Mouse (Mus musculus): Measurements from ENCODE around the gene Siah1a. TPM values are rescaled to one million over a fixed set of nuclear protein-coding genes. Genes with fewer than 3 reads are reported as not detected.

The Siah1a gene
- polyA plus RNA-seq, 1 experiment = 7.8 TPM

GRCm38 (mm10) chr8:86726959-86727358 is 18.8 kb downstream of the Siah1a start:
- Histone ChIP-seq H3K27ac (ENCODE audit: control insufficient read depth, insufficient read depth, low read depth, low read length, poor library complexity) (no peak overlapping the region), H3K4me1 (ENCODE audit: control insufficient read depth, insufficient read depth, low read length) (no peaks in the 10 kb centered on the region), H3K4me3 (replicated peaks; ENCODE audit: control insufficient read depth, low read depth, low read length) (no peak overlapping the region)
- 72% methylated on average over 6 of the region's 6 CpGs for whole genome bisulfite sequencing
- TF ChIP-seq POLR2A (IDR thresholded peaks at IDR 0.05; ENCODE audit: borderline replicate concordance, control insufficient read depth, low read depth, low read length) (no peak), CTCF (IDR thresholded peaks at IDR 0.05; ENCODE audit: control insufficient read depth, insufficient read depth, low read length) (no peak)

GRCm38 (mm10) chr8:86721490-86721889 is 24.2 kb downstream of the Siah1a start:
- Histone ChIP-seq H3K27ac (ENCODE audit: control insufficient read depth, insufficient read depth, low read depth, low read length, poor library complexity) (no peak overlapping the region), H3K4me1 (ENCODE audit: control insufficient read depth, insufficient read depth, low read length) (no peaks in the 10 kb centered on the region; the same call in 1 of the 2 replicates), H3K4me3 (replicated peaks; ENCODE audit: control insufficient read depth, low read depth, low read length) (no peak overlapping the region)
- no peak for TF ChIP-seq CTCF (IDR thresholded peaks at IDR 0.05; ENCODE audit: control insufficient read depth, insufficient read depth, low read length)
- no peak for TF ChIP-seq POLR2A (IDR thresholded peaks at IDR 0.05; ENCODE audit: borderline replicate concordance, control insufficient read depth, low read depth, low read length)
- WGBS = 88% methylated on average over 2 of the region's 2 CpGs

- Histone ChIP-seq H3K4me1 (ENCODE audit: control insufficient read depth, insufficient read depth, low read length) (no peaks in the 10 kb centered on the region; the same call in 1 of the 2 replicates), H3K4me3 (replicated peaks; ENCODE audit: control insufficient read depth, low read depth, low read length) (no peak overlapping the region), H3K27ac (ENCODE audit: control insufficient read depth, insufficient read depth, low read depth, low read length, poor library complexity) (no peak overlapping the region)
- no peak for TF ChIP-seq POLR2A (IDR thresholded peaks at IDR 0.05; ENCODE audit: borderline replicate concordance, control insufficient read depth, low read depth, low read length)
- no peak for TF ChIP-seq CTCF (IDR thresholded peaks at IDR 0.05; ENCODE audit: control insufficient read depth, insufficient read depth, low read length)
- 79% methylated on average over 6 of the region's 6 CpGs for WGBS
These were observed 24.8 kb downstream of the Siah1a start for GRCm38 (mm10) chr8:86720756-86721459.

- no peak overlapping the region for H3K27ac ChIP-seq (ENCODE audit: control insufficient read depth, insufficient read depth, low read depth, low read length, poor library complexity)
- 12% methylated on average over 1 of the region's 1 CpGs for WGBS
- TF ChIP-seq CTCF (IDR thresholded peaks at IDR 0.05; ENCODE audit: control insufficient read depth, insufficient read depth, low read length) (no peak), POLR2A (IDR thresholded peaks at IDR 0.05; ENCODE audit: borderline replicate concordance, control insufficient read depth, low read depth, low read length) (no peak)
- no peak overlapping the region for H3K4me3 ChIP-seq (replicated peaks; ENCODE audit: control insufficient read depth, low read depth, low read length)
- H3K4me1 ChIP-seq (ENCODE audit: control insufficient read depth, insufficient read depth, low read length) = no peaks in the 10 kb centered on the region; the same call in 1 of the 2 replicates
These were observed 26.4 kb downstream of the Siah1a start for GRCm38 (mm10) chr8:86719368-86719767.

GRCm38 (mm10) chr8:86718332-86718994 is 27.3 kb downstream of the Siah1a start:
- Histone ChIP-seq H3K4me1 (ENCODE audit: control insufficient read depth, insufficient read depth, low read length) (no peaks in the 10 kb centered on the region; the same call in 1 of the 2 replicates), H3K4me3 (replicated peaks; ENCODE audit: control insufficient read depth, low read depth, low read length) (no peak overlapping the region), H3K27ac (ENCODE audit: control insufficient read depth, insufficient read depth, low read depth, low read length, poor library complexity) (no peak overlapping the region)
- TF ChIP-seq POLR2A (IDR thresholded peaks at IDR 0.05; ENCODE audit: borderline replicate concordance, control insufficient read depth, low read depth, low read length) = no peak
- no peak for TF ChIP-seq CTCF (IDR thresholded peaks at IDR 0.05; ENCODE audit: control insufficient read depth, insufficient read depth, low read length)
- 94% methylated on average over 2 of the region's 2 CpGs for WGBS

DNA sequence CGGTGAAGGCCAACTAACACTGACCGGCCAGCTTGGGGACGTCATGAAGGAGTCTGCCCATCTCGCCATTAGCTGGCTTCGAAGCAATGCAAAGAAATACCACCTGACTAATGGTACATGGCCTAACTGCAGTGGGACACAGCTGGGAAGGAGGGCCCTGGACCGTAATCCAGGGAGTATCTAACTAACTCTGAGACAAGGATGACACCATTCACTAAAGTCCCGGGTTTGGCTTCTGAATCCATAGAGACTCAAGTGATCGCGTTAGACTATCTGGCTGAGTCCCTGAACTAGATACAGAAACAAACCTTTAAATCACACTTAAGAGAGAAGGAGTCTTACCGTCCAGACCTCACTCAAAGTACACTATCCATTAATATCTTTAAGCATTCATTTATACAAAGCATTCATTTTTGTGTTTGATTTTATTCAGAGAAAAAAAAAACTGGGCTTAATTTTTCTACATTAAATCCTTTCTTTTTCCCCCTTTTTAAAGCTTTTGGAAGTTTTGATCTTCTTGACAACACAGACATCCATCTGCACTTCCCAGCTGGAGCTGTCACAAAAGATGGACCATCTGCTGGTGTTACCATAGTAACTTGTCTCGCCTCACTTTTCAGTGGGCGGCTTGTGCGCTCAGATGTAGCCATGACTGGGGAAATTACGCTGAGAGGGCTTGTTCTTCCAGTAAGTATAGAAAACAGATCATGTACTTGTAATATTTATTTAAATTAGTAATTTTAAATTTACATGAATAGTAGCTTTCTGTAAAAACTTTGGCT is 32.1 kb downstream of the Siah1a start:
- Histone ChIP-seq H3K4me1 (ENCODE audit: control insufficient read depth, insufficient read depth, low read length) (no peaks in the 10 kb centered on the region; the same call in 1 of the 2 replicates), H3K4me3 (replicated peaks; ENCODE audit: control insufficient read depth, low read depth, low read length) (no peak overlapping the region), H3K27ac (ENCODE audit: control insufficient read depth, insufficient read depth, low read depth, low read length, poor library complexity) (no peak overlapping the region)
- no peak for TF ChIP-seq POLR2A (IDR thresholded peaks at IDR 0.05; ENCODE audit: borderline replicate concordance, control insufficient read depth, low read depth, low read length)
- TF ChIP-seq CTCF (IDR thresholded peaks at IDR 0.05; ENCODE audit: control insufficient read depth, insufficient read depth, low read length) = no peak
- 93% methylated on average over 14 of the region's 14 CpGs for WGBS

- Histone ChIP-seq H3K4me3 (replicated peaks; ENCODE audit: control insufficient read depth, low read depth, low read length) (no peak overlapping the region), H3K27ac (ENCODE audit: control insufficient read depth, insufficient read depth, low read depth, low read length, poor library complexity) (no peak overlapping the region), H3K4me1 (ENCODE audit: control insufficient read depth, insufficient read depth, low read length) (peaks cover 3% of the 10 kb centered on the region; the same call in 1 of the 2 replicates)
- TF ChIP-seq CTCF (IDR thresholded peaks at IDR 0.05; ENCODE audit: control insufficient read depth, insufficient read depth, low read length) = no peak
- no peak for TF ChIP-seq POLR2A (IDR thresholded peaks at IDR 0.05; ENCODE audit: borderline replicate concordance, control insufficient read depth, low read depth, low read length)
- 79% methylated on average over 3 of the region's 3 CpGs for WGBS
These were observed 33.1 kb downstream of the Siah1a start for GRCm38 (mm10) chr8:86712594-86712993.

DNA sequence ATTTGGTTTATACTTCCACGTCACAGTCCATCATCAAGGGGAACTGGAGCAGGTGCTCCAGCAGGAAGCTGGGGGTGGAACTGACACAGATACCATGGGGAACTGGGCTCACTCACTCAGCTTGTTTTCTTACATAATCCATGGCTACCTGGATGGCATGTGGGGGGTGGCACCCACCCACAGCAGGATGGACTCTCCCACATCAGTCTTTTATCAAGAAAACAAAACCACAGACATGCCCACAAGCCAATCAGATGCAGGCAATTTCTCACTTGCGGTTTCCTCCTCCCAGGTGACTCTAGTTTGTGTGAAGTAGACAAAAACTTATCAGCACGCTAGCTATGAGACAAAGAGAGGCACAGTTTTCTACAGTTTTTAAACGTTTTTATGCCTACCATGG is 37.9 kb downstream of the Siah1a start:
- H3K4me3 ChIP-seq (replicated peaks; ENCODE audit: control insufficient read depth, low read depth, low read length) = no peak overlapping the region
- peaks cover 3% of the 10 kb centered on the region; the same call in 1 of the 2 replicates for H3K4me1 ChIP-seq (ENCODE audit: control insufficient read depth, insufficient read depth, low read length)
- TF ChIP-seq CTCF (IDR thresholded peaks at IDR 0.05; ENCODE audit: control insufficient read depth, insufficient read depth, low read length) = no peak
- TF ChIP-seq POLR2A (IDR thresholded peaks at IDR 0.05; ENCODE audit: borderline replicate concordance, control insufficient read depth, low read depth, low read length) = no peak
- no peak overlapping the region for H3K27ac ChIP-seq (ENCODE audit: control insufficient read depth, insufficient read depth, low read depth, low read length, poor library complexity)
- 8% methylated on average over 4 of the region's 4 CpGs for WGBS
